Mouse (Mus musculus) forebrain, embryonic 10.5 days (tissue): ENCODE data around the gene Spdl1. TPM values are rescaled to one million over a fixed set of nuclear protein-coding genes. Genes with fewer than 3 reads are reported as not detected.

Source experiments
- DNase-seq: peaks from one replicate; pipeline ENCODE4 v3.0.0-alpha.2; 2017; ENCODE audit warnings: low spot score; ENCODE audit errors: extremely low spot score
- H3K27ac ChIP-seq: fragments of 300-500 bp; sonication (generic); 2 replicates; pipeline ENCODE4 v1.5.1; 2016; ENCODE audit warnings: mild to moderate bottlenecking
- H3K27me3 ChIP-seq: fragments of 300-500 bp; sonication (generic); 2 replicates; pipeline ENCODE4 v1.6.1; 2016; ENCODE audit warnings: mild to moderate bottlenecking; ENCODE audit not compliant: poor library complexity, severe bottlenecking
- H3K36me3 ChIP-seq: fragments of 300-500 bp; sonication (generic); replicated peaks from 2 replicates; pipeline ENCODE4 v1.6.1; 2016; ENCODE audit warnings: mild to moderate bottlenecking, moderate library complexity
- H3K4me1 ChIP-seq: fragments of 300-500 bp; sonication (generic); 2 replicates; pipeline ENCODE4 v1.6.1; 2016
- H3K4me3 ChIP-seq: fragments of 300-500 bp; sonication (generic); 2 replicates; pipeline ENCODE4 v1.5.1; 2016; ENCODE audit warnings: mild to moderate bottlenecking, moderate library complexity
- H3K9me3 ChIP-seq: fragments of 300-500 bp; sonication (generic); 2 replicates; pipeline ENCODE4 v1.6.1; 2016; ENCODE audit warnings: mild to moderate bottlenecking, moderate library complexity
- WGBS: fragments of 180-500 bp; shearing (Covaris S2); methylation state at CpG from one replicate; pipeline ENCODE4 v1.1.7; 2016; 5-methylcytosine and 5-hydroxymethylcytosine counted together
- polyA plus RNA-seq: library from polyadenylated mRNA; unstranded; fragments of >200 nt; fragmentation: Nextera tagmentation; extraction: Ambion mirVana; gene quantifications from 2 replicates; pipeline ENCODE4 v1.2.1, GENCODE M21; 2016

Spdl1 gene
- polyA plus RNA-seq, 1 experiment from 2014 or later = 31.6 TPM

GRCm38 (mm10) chr11:34784864-34785263 lies 48.6 kb downstream of the Spdl1 start:
- H3K27me3 ChIP-seq = no peaks in the 10 kb centered on the region
- H3K4me3 ChIP-seq = no peak overlapping the region
- no peaks in the 10 kb centered on the region for H3K4me1 ChIP-seq
- no peaks in the 10 kb centered on the region for H3K36me3 ChIP-seq
- no peaks in the 10 kb centered on the region for H3K9me3 ChIP-seq
- no peak overlapping the region for H3K27ac ChIP-seq
- DNase-seq = no peak

GRCm38 (mm10) chr11:34783587-34784043 lies 49.8 kb downstream of the Spdl1 start, which contains the start of gene Dock2:
Gene Dock2 (minus strand): TSS chr11:34783892.
- Histone ChIP-seq H3K9me3 (no peaks in the 10 kb centered on the region), H3K36me3 (no peaks in the 10 kb centered on the region), H3K4me1 (no peaks in the 10 kb centered on the region), H3K4me3 (no peak within 1 kb of the TSS), H3K27ac (no peak within 1 kb of the TSS), H3K27me3 (no peaks in the 10 kb centered on the region)
- DNase-seq = no peak
- 89% methylated on average over 12 of the region's 12 CpGs for WGBS

- H3K36me3 ChIP-seq = no peaks in the 10 kb centered on the region
- no peaks in the 10 kb centered on the region for H3K4me1 ChIP-seq
- 85% methylated on average over 8 of the region's 8 CpGs for WGBS
- DNase-seq = no peak
- H3K4me3 ChIP-seq = no peak overlapping the region
- no peak overlapping the region for H3K27ac ChIP-seq
- H3K9me3 ChIP-seq = no peaks in the 10 kb centered on the region
- no peaks in the 10 kb centered on the region for H3K27me3 ChIP-seq
These were observed 50.7 kb downstream of the Spdl1 start for GRCm38 (mm10) chr11:34782516-34783430.

- H3K36me3 ChIP-seq = no peaks in the 10 kb centered on the region
- no peaks in the 10 kb centered on the region for H3K27me3 ChIP-seq
- H3K9me3 ChIP-seq = no peaks in the 10 kb centered on the region
- no peak for DNase-seq
- no peaks in the 10 kb centered on the region for H3K4me1 ChIP-seq
- H3K4me3 ChIP-seq = no peak overlapping the region
- no peak overlapping the region for H3K27ac ChIP-seq
- WGBS = 84% methylated on average over 2 of the region's 2 CpGs
These were observed 52.7 kb downstream of the Spdl1 start for GRCm38 (mm10) chr11:34780786-34781185.

GRCm38 (mm10) chr11:34779966-34780365 lies 53.5 kb downstream of the Spdl1 start:
- DNase-seq = no peak
- Histone ChIP-seq H3K9me3 (no peaks in the 10 kb centered on the region), H3K4me1 (no peaks in the 10 kb centered on the region), H3K4me3 (no peak overlapping the region), H3K36me3 (no peaks in the 10 kb centered on the region), H3K27me3 (no peaks in the 10 kb centered on the region), H3K27ac (no peak overlapping the region)
- WGBS = 94% methylated on average over 4 of the region's 4 CpGs

- H3K4me1 ChIP-seq = no peaks in the 10 kb centered on the region
These were observed 55.1 kb downstream of the Spdl1 start for GRCm38 (mm10) chr11:34778351-34778750.

GRCm38 (mm10) chr11:34777529-34777928 lies 55.9 kb downstream of the Spdl1 start:
- DNase-seq = no peak
- WGBS = 91% methylated on average over 4 of the region's 4 CpGs
- Histone ChIP-seq H3K4me1 (no peaks in the 10 kb centered on the region), H3K9me3 (no peaks in the 10 kb centered on the region), H3K27me3 (no peaks in the 10 kb centered on the region), H3K36me3 (no peaks in the 10 kb centered on the region), H3K4me3 (no peak overlapping the region), H3K27ac (no peak overlapping the region)

More at GRCm38 (mm10) chr11:34778351-34778750, 55.1 kb downstream of the Spdl1 start:
- no peak for DNase-seq
- H3K9me3 ChIP-seq = no peaks in the 10 kb centered on the region
- no peak overlapping the region for H3K27ac ChIP-seq
- no peaks in the 10 kb centered on the region for H3K36me3 ChIP-seq
- no peaks in the 10 kb centered on the region for H3K27me3 ChIP-seq
- 82% methylated on average over 3 of the region's 3 CpGs for WGBS
- H3K4me3 ChIP-seq = no peak overlapping the region

GRCm38 (mm10) chr11:34776054-34776453 lies 57.4 kb downstream of the Spdl1 start:
- no peak overlapping the region for H3K27ac ChIP-seq
- H3K4me3 ChIP-seq = no peak overlapping the region
- no peaks in the 10 kb centered on the region for H3K9me3 ChIP-seq
- 88% methylated on average over 2 of the region's 2 CpGs for WGBS
- peaks cover 4% of the 10 kb centered on the region for H3K4me1 ChIP-seq
- H3K27me3 ChIP-seq = no peaks in the 10 kb centered on the region
- DNase-seq = no peak
- H3K36me3 ChIP-seq = no peaks in the 10 kb centered on the region

GRCm38 (mm10) chr11:34774636-34775035 lies 58.8 kb downstream of the Spdl1 start:
- Histone ChIP-seq H3K36me3 (no peaks in the 10 kb centered on the region), H3K4me1 (peaks cover 8% of the 10 kb centered on the region), H3K9me3 (no peaks in the 10 kb centered on the region), H3K27ac (no peak overlapping the region), H3K4me3 (no peak overlapping the region), H3K27me3 (no peaks in the 10 kb centered on the region)
- WGBS = 86% methylated on average over 2 of the region's 2 CpGs
- DNase-seq = no peak

- H3K27ac ChIP-seq = no peak overlapping the region
- no peaks in the 10 kb centered on the region for H3K9me3 ChIP-seq
- no peaks in the 10 kb centered on the region for H3K36me3 ChIP-seq
- H3K27me3 ChIP-seq = no peaks in the 10 kb centered on the region
- 93% methylated on average over 9 of the region's 9 CpGs for WGBS
- H3K4me3 ChIP-seq = no peak overlapping the region
- no peak for DNase-seq
- peaks cover 8% of the 10 kb centered on the region for H3K4me1 ChIP-seq
These were observed 60.0 kb downstream of the Spdl1 start for GRCm38 (mm10) chr11:34773304-34773895.

- no peak for DNase-seq
- Histone ChIP-seq H3K27ac (no peak overlapping the region), H3K4me1 (peaks cover 8% of the 10 kb centered on the region), H3K4me3 (no peak overlapping the region), H3K9me3 (no peaks in the 10 kb centered on the region), H3K36me3 (no peaks in the 10 kb centered on the region), H3K27me3 (no peaks in the 10 kb centered on the region)
- 69% methylated on average over 12 of the region's 12 CpGs for WGBS
These were observed 62.0 kb downstream of the Spdl1 start for GRCm38 (mm10) chr11:34771221-34771986.

- Histone ChIP-seq H3K27me3 (no peaks in the 10 kb centered on the region), H3K27ac (no peak overlapping the region), H3K36me3 (no peaks in the 10 kb centered on the region), H3K4me1 (peaks cover 8% of the 10 kb centered on the region), H3K9me3 (no peaks in the 10 kb centered on the region), H3K4me3 (no peak overlapping the region)
- DNase-seq = no peak
- WGBS = 64% methylated on average over 4 of the region's 4 CpGs
These were observed 62.8 kb downstream of the Spdl1 start for GRCm38 (mm10) chr11:34770666-34771065.
